13 mouse cellular contexts compared by ENCODE assay signal in genomic region chr1:132430818-132431217, GRCm38 (mm10). TPM values are rescaled to one million over a fixed set of nuclear protein-coding genes. Genes with fewer than 3 reads are reported as not detected.
DNase-seq lines count a peak whose midpoint lies in the region; ATAC-seq and TF ChIP-seq lines count a peak whose summit lies in the region.
"Had no signal": no experiment of that assay in that cellular context is flagged by ENCODE, and none has a peak within 500 bp of the region (broad histone marks: within the 10 kb centered on the region; RNA-seq: fewer than 3 reads in every experiment).

No protein-coding gene starts in this region.

- no peak for TF ChIP-seq CTCF in forebrain, postnatal 0 days (IDR thresholded peaks at IDR 0.05; ENCODE audit: low read depth)
- TF ChIP-seq CTCF in thymus, adult 2 months (IDR thresholded peaks at IDR 0.05; ENCODE audit: borderline replicate concordance, control insufficient read depth, extremely low read depth, insufficient read depth, low read length, poor library complexity) = no peak

- H3K9me3 ChIP-seq in forebrain, postnatal 0 days (ENCODE audit: low read length) = no peaks in the 10 kb centered on the region
- H3K9me3 ChIP-seq: G1E had no signal

- 0 out of 2 replicates have a peak, but pooled peaks cover 5% of the 10 kb centered on the region for H3K4me1 ChIP-seq in forebrain, postnatal 0 days (ENCODE audit: insufficient read depth)
- H3K4me1 ChIP-seq in thymus, adult 2 months (replicated peaks; ENCODE audit: control insufficient read depth, insufficient read depth, low read length) = peaks cover 8% of the 10 kb centered on the region; the same call in 1 of the 2 replicates

- TF ChIP-seq POLR2A in thymus, adult 2 months (IDR thresholded peaks at IDR 0.05; ENCODE audit: control insufficient read depth, extremely low read depth, insufficient read depth, low read length, poor library complexity) = no peak

- ATAC-seq in forebrain, postnatal 0 days = peak; percentile 75

- peak; percentile 10 for DNase-seq in embryo, embryonic 10.5 days (ENCODE audit: low spot score)
- no peak for DNase-seq in embryo, embryonic 11 days
- DNase-seq in MN1 (ENCODE audit: low spot score) = peak; percentile 88
- peak; percentile 73 for DNase-seq in forebrain, postnatal 0 days
- peak; percentile 41 to 50 for DNase-seq in layer of hippocampus, postnatal 10 days (ENCODE audit: low spot score in 2 of 2)
- DNase-seq in adipocyte (ENCODE audit: low spot score) = no peak
- no peak for DNase-seq in adrenal gland, postnatal 10 days
- DNase-seq in thymus, adult 2 months = no peak
- DNase-seq: heart, adult 18-20 months; heart, postnatal 10 days; kidney, adult 11 months; thymus, postnatal 25 days had no signal

- no peak overlapping the region for H3K4me3 ChIP-seq in forebrain, postnatal 0 days (ENCODE audit: low read depth, low read length)
- no peak overlapping the region for H3K4me3 ChIP-seq in thymus, adult 2 months (ENCODE audit: control insufficient read depth, insufficient read depth, low read length)

- H3K27ac ChIP-seq in forebrain, postnatal 0 days (ENCODE audit: low read depth, low read length) = peak overlapping the region; percentile 40; the same call in 1 of the 2 replicates
- H3K27ac ChIP-seq in thymus, adult 2 months (ENCODE audit: control insufficient read depth, insufficient read depth, low read length) = no peak overlapping the region

- H3K4me2 ChIP-seq in forebrain, postnatal 0 days (ENCODE audit: low read depth) = no peak overlapping the region

- WGBS in forebrain, postnatal 0 days = 26% methylated on average over 3 of the region's 3 CpGs
- 74% methylated on average over 3 of the region's 3 CpGs for WGBS in thymus, adult 2 months

- no peaks in the 10 kb centered on the region for H3K27me3 ChIP-seq in forebrain, postnatal 0 days (ENCODE audit: insufficient read depth, low read length)
- H3K27me3 ChIP-seq in thymus, adult 2 months (ENCODE audit: control insufficient read depth, insufficient read depth, low read length) = no peaks in the 10 kb centered on the region

- H3K9ac ChIP-seq in forebrain, postnatal 0 days = no peak overlapping the region

- H3K36me3 ChIP-seq in forebrain, postnatal 0 days (ENCODE audit: insufficient read depth) = 0 out of 2 replicates have a peak, but pooled peaks cover 12% of the 10 kb centered on the region
- no peaks in the 10 kb centered on the region for H3K36me3 ChIP-seq in thymus, adult 2 months (ENCODE audit: control insufficient read depth, insufficient read depth, low read length)

RNA-seq across cellular contexts. Expression of gene Dstyk, which starts 13.5 kb away (rescaled TPM):
- total RNA-seq in forebrain, postnatal 0 days (2014; rRNA removed) = 18.3 and 18.9 TPM in 2 replicates
- 4.8 and 6.0 TPM in 2 replicates for polyA plus RNA-seq in forebrain, postnatal 0 days (2015; fragmentation: Nextera tagmentation; extraction: Ambion mirVana)
- 10 to 100 TPM; 31.0 to 34.9 TPM for total RNA-seq in layer of hippocampus, postnatal 10 days (2021)
- total RNA-seq in adrenal gland, postnatal 10 days (2021) = 10 to 100 TPM; 18.6 to 25.2 TPM
- 6.3 and 6.8 TPM in 2 replicates for polyA plus RNA-seq in thymus, adult 2 months (2012; rRNA removed)

RNA-seq across cellular contexts. Expression of gene Tmcc2, which starts 39.7 kb away (rescaled TPM):
- total RNA-seq in forebrain, postnatal 0 days (2014; rRNA removed) = 104 TPM in 2 replicates
- 37.4 and 41.9 TPM in 2 replicates for polyA plus RNA-seq in forebrain, postnatal 0 days (2015; fragmentation: Nextera tagmentation; extraction: Ambion mirVana)
- 100 to 1,000 TPM; 171 to 181 TPM for total RNA-seq in layer of hippocampus, postnatal 10 days (2021)
- 10 to 100 TPM; 15.2 to 30.9 TPM for total RNA-seq in adrenal gland, postnatal 10 days (2021)
- polyA plus RNA-seq in thymus, adult 2 months (2012; rRNA removed) = 4.1 and 5.3 TPM in 2 replicates

RNA-seq across cellular contexts. Expression of gene Rbbp5, which starts 46.3 kb away (rescaled TPM):
- 33.6 and 33.7 TPM in 2 replicates for total RNA-seq in forebrain, postnatal 0 days (2014; rRNA removed)
- polyA plus RNA-seq in forebrain, postnatal 0 days (2015; fragmentation: Nextera tagmentation; extraction: Ambion mirVana) = 22.8 and 24.7 TPM in 2 replicates
- total RNA-seq in layer of hippocampus, postnatal 10 days (2021) = 10 to 100 TPM; 36.8 to 37.3 TPM
- total RNA-seq in adrenal gland, postnatal 10 days (2021) = 10 to 100 TPM; 27.7 to 36.3 TPM
- 33.1 TPM in 2 replicates for polyA plus RNA-seq in thymus, adult 2 months (2012; rRNA removed)

Comparison
In these comparisons a context has a peak if more than half of its experiments do, and no peak if none do; other contexts are left out.
1. DNase-seq: peak in embryo, embryonic 10.5 days (single experiment), MN1 (single experiment), forebrain, postnatal 0 days (single experiment) and layer of hippocampus, postnatal 10 days (2 of 2); none in embryo, embryonic 11 days (single experiment), adipocyte (single experiment), adrenal gland, postnatal 10 days (single experiment) and thymus, adult 2 months (single experiment).